Mouse (Mus musculus): Measurements from ENCODE around the gene Elavl2. TPM values are rescaled to one million over a fixed set of nuclear protein-coding genes. Genes with fewer than 3 reads are reported as not detected.

Gene Elavl2
- total and polyA plus RNA-seq, 3 experiments = 0.16 TPM; not detected in 2

GRCm38 (mm10) chr4:91238739-91239485 is 161.7 kb downstream of the Elavl2 start:
- Histone ChIP-seq H3K27me3 (ENCODE audit: insufficient read depth, low read length) (no peaks in the 10 kb centered on the region), H3K9me3 (replicated peaks) (peaks cover 14% of the 10 kb centered on the region; the same call in 1 of the 2 replicates), H3K4me1 (ENCODE audit: insufficient read depth, low read depth, low read length) (no peaks in the 10 kb centered on the region), H3K36me3 (replicated peaks) (no peaks in the 10 kb centered on the region), H3K4me3 (ENCODE audit: low read depth, low read length) (no peak overlapping the region)
- ATAC-seq (ENCODE audit: extremely low read depth, insufficient number of reproducible peaks, low FRiP score, poor library complexity, severe bottlenecking) = no peak
- DNase-seq (ENCODE audit: low spot score) = no peak
- TF ChIP-seq GATA1 (IDR thresholded peaks at IDR 0.05; ENCODE audit: borderline replicate concordance, low read length) (no peak), TAL1 (conservative IDR thresholded peaks at IDR 0.05; ENCODE audit: low read depth, low read length) (no peak), CTCF (IDR thresholded peaks at IDR 0.05; ENCODE audit: low read depth, low read length) (no peak), GATA2 (IDR thresholded peaks at IDR 0.05; ENCODE audit: borderline replicate concordance, low read depth, low read length) (no peak), POLR2AphosphoS5 (IDR thresholded peaks at IDR 0.05; ENCODE audit: insufficient replicate concordance, low read depth, low read length) (no peak)

GRCm38 (mm10) chr4:91236976-91237375 is 163.6 kb downstream of the Elavl2 start:
- no peaks in the 10 kb centered on the region for H3K4me1 ChIP-seq (ENCODE audit: insufficient read depth, low read depth, low read length)
- ATAC-seq (ENCODE audit: extremely low read depth, insufficient number of reproducible peaks, low FRiP score, poor library complexity, severe bottlenecking) = no peak
- H3K36me3 ChIP-seq (replicated peaks) = no peaks in the 10 kb centered on the region
- H3K4me3 ChIP-seq (ENCODE audit: low read depth, low read length) = no peak overlapping the region
- H3K27me3 ChIP-seq (ENCODE audit: insufficient read depth, low read length) = no peaks in the 10 kb centered on the region
- DNase-seq (ENCODE audit: low spot score) = no peak
- peaks cover 17% of the 10 kb centered on the region for H3K9me3 ChIP-seq (replicated peaks)
- TF ChIP-seq GATA2 (IDR thresholded peaks at IDR 0.05; ENCODE audit: borderline replicate concordance, low read depth, low read length) (no peak), CTCF (IDR thresholded peaks at IDR 0.05; ENCODE audit: low read depth, low read length) (no peak), GATA1 (IDR thresholded peaks at IDR 0.05; ENCODE audit: borderline replicate concordance, low read length) (no peak), TAL1 (conservative IDR thresholded peaks at IDR 0.05; ENCODE audit: low read depth, low read length) (no peak), POLR2AphosphoS5 (IDR thresholded peaks at IDR 0.05; ENCODE audit: insufficient replicate concordance, low read depth, low read length) (no peak)

- Histone ChIP-seq H3K36me3 (replicated peaks) (no peaks in the 10 kb centered on the region), H3K4me3 (ENCODE audit: low read depth, low read length) (no peak overlapping the region), H3K4me1 (ENCODE audit: insufficient read depth, low read depth, low read length) (no peaks in the 10 kb centered on the region), H3K27me3 (ENCODE audit: insufficient read depth, low read length) (no peaks in the 10 kb centered on the region), H3K9me3 (replicated peaks) (peaks cover 22% of the 10 kb centered on the region)
- ATAC-seq (ENCODE audit: extremely low read depth, insufficient number of reproducible peaks, low FRiP score, poor library complexity, severe bottlenecking) (no peak), DNase-seq (ENCODE audit: low spot score) (no peak)
- TF ChIP-seq TAL1 (conservative IDR thresholded peaks at IDR 0.05; ENCODE audit: low read depth, low read length) = no peak
- no peak for TF ChIP-seq GATA1 (IDR thresholded peaks at IDR 0.05; ENCODE audit: borderline replicate concordance, low read length)
- TF ChIP-seq POLR2AphosphoS5 (IDR thresholded peaks at IDR 0.05; ENCODE audit: insufficient replicate concordance, low read depth, low read length) = no peak
- no peak for TF ChIP-seq GATA2 (IDR thresholded peaks at IDR 0.05; ENCODE audit: borderline replicate concordance, low read depth, low read length)
Observed at GRCm38 (mm10) chr4:91234941-91235340, 165.6 kb downstream of the Elavl2 start.

GRCm38 (mm10) chr4:91233599-91233998 is 167.0 kb downstream of the Elavl2 start:
- Histone ChIP-seq H3K4me1 (ENCODE audit: insufficient read depth, low read depth, low read length) (no peaks in the 10 kb centered on the region), H3K36me3 (replicated peaks) (no peaks in the 10 kb centered on the region), H3K27me3 (ENCODE audit: insufficient read depth, low read length) (no peaks in the 10 kb centered on the region), H3K4me3 (ENCODE audit: low read depth, low read length) (no peak overlapping the region), H3K9me3 (replicated peaks) (peaks cover 15% of the 10 kb centered on the region)
- TF ChIP-seq GATA1 (IDR thresholded peaks at IDR 0.05; ENCODE audit: borderline replicate concordance, low read length) = no peak
- TF ChIP-seq GATA2 (IDR thresholded peaks at IDR 0.05; ENCODE audit: borderline replicate concordance, low read depth, low read length) = no peak
- DNase-seq (ENCODE audit: low spot score) = no peak
- ATAC-seq (ENCODE audit: extremely low read depth, insufficient number of reproducible peaks, low FRiP score, poor library complexity, severe bottlenecking) = no peak

GRCm38 (mm10) chr4:91230439-91230863 is 170.1 kb downstream of the Elavl2 start:
- ATAC-seq (ENCODE audit: extremely low read depth, insufficient number of reproducible peaks, low FRiP score, poor library complexity, severe bottlenecking) = no peak
- H3K9me3 ChIP-seq (replicated peaks) = peaks cover 14% of the 10 kb centered on the region

GRCm38 (mm10) chr4:91228341-91228740 is 172.2 kb downstream of the Elavl2 start:
- DNase-seq (ENCODE audit: low spot score) (no peak), ATAC-seq (ENCODE audit: extremely low read depth, insufficient number of reproducible peaks, low FRiP score, poor library complexity, severe bottlenecking) (no peak)
- Histone ChIP-seq H3K27me3 (ENCODE audit: insufficient read depth, low read length) (no peaks in the 10 kb centered on the region), H3K36me3 (replicated peaks) (no peaks in the 10 kb centered on the region), H3K4me1 (ENCODE audit: insufficient read depth, low read depth, low read length) (no peaks in the 10 kb centered on the region), H3K4me3 (ENCODE audit: low read depth, low read length) (no peak overlapping the region), H3K9me3 (replicated peaks) (peaks cover 10% of the 10 kb centered on the region)
- no peak for TF ChIP-seq TAL1 (conservative IDR thresholded peaks at IDR 0.05; ENCODE audit: low read depth, low read length)

More at GRCm38 (mm10) chr4:91230439-91230863, 170.1 kb downstream of the Elavl2 start:
- TF ChIP-seq CTCF (IDR thresholded peaks at IDR 0.05; ENCODE audit: low read depth, low read length) = no peak
- H3K27me3 ChIP-seq (ENCODE audit: insufficient read depth, low read length) = no peaks in the 10 kb centered on the region
- H3K4me1 ChIP-seq (ENCODE audit: insufficient read depth, low read depth, low read length) = no peaks in the 10 kb centered on the region
- no peak overlapping the region for H3K4me3 ChIP-seq (ENCODE audit: low read depth, low read length)
- DNase-seq (ENCODE audit: low spot score) = no peak
- H3K36me3 ChIP-seq (replicated peaks) = no peaks in the 10 kb centered on the region

GRCm38 (mm10) chr4:91223811-91224210 is 176.8 kb downstream of the Elavl2 start:
- DNase-seq (ENCODE audit: low spot score) = no peak
- Histone ChIP-seq H3K36me3 (replicated peaks) (no peaks in the 10 kb centered on the region), H3K9me3 (replicated peaks) (peaks cover 5% of the 10 kb centered on the region), H3K4me3 (ENCODE audit: low read depth, low read length) (no peak overlapping the region), H3K27me3 (ENCODE audit: insufficient read depth, low read length) (no peaks in the 10 kb centered on the region), H3K4me1 (ENCODE audit: insufficient read depth, low read depth, low read length) (no peaks in the 10 kb centered on the region)
- no peak for TF ChIP-seq CTCF (IDR thresholded peaks at IDR 0.05; ENCODE audit: low read depth, low read length)
- TF ChIP-seq GATA2 (IDR thresholded peaks at IDR 0.05; ENCODE audit: borderline replicate concordance, low read depth, low read length) = no peak
- ATAC-seq (ENCODE audit: extremely low read depth, insufficient number of reproducible peaks, low FRiP score, poor library complexity, severe bottlenecking) = no peak
